Mouse (Mus musculus) bone marrow macrophage, adult 2 months (primary cell): ENCODE results near the gene Tfap2a. TPM values are rescaled to one million over a fixed set of nuclear protein-coding genes. Genes with fewer than 3 reads are reported as not detected.

Experiments used
- H3K27ac ChIP-seq: 2 replicates; pipeline ENCODE4 v1.5.1; 2012; ENCODE audit warnings: low read depth, low read length; ENCODE audit not compliant: insufficient read depth
- H3K4me1 ChIP-seq: 2 replicates; pipeline ENCODE4 v1.6.1; 2012; ENCODE audit warnings: low read length; ENCODE audit not compliant: control insufficient read depth, insufficient read depth
- H3K4me3 ChIP-seq: 2 replicates; pipeline ENCODE4 v1.5.1; 2012; ENCODE audit warnings: mild to moderate bottlenecking, low read length, moderate library complexity; ENCODE audit not compliant: insufficient read depth
- CTCF ChIP-seq: IDR thresholded peaks from 2 replicates; pipeline ENCODE4 v1.5.1; 2012; ENCODE audit warnings: low read depth, mild to moderate bottlenecking, low read length, moderate library complexity
- POLR2A ChIP-seq: IDR thresholded peaks from 2 replicates; pipeline ENCODE4 v1.6.1; 2012; ENCODE audit warnings: mild to moderate bottlenecking, low read depth, low read length, borderline replicate concordance
- polyA plus RNA-seq: library from polyadenylated mRNA; stranded (reverse); fragments of >200 nt; gene quantifications from 2 replicates; pipeline ENCODE4 v1.2.4, GENCODE M21; 2012; ENCODE audit not compliant: missing spikeins, insufficient read depth, insufficient read length

The Tfap2a gene
- polyA plus RNA-seq, 1 experiment, result not detected

- TF ChIP-seq POLR2A (no peak), CTCF (no peak)
- no peak overlapping the region for H3K27ac ChIP-seq
These were observed 24.5 kb downstream of the Tfap2a start for GRCm38 (mm10) chr13:40713681-40714080.

GRCm38 (mm10) chr13:40713241-40713640 is 24.9 kb downstream of the Tfap2a start:
- no peak for TF ChIP-seq CTCF
- no peak for TF ChIP-seq POLR2A
- H3K4me3 ChIP-seq, result no peak overlapping the region
- H3K27ac ChIP-seq, result no peak overlapping the region
- H3K4me1 ChIP-seq, result no peaks in the 10 kb centered on the region

More at GRCm38 (mm10) chr13:40713681-40714080, 24.5 kb downstream of the Tfap2a start:
- Histone ChIP-seq H3K4me1 (no peaks in the 10 kb centered on the region), H3K4me3 (no peak overlapping the region)

GRCm38 (mm10) chr13:40712526-40712832 is 25.7 kb downstream of the Tfap2a start:
- H3K4me1 ChIP-seq, result no peaks in the 10 kb centered on the region
- no peak overlapping the region for H3K4me3 ChIP-seq
- H3K27ac ChIP-seq, result no peak overlapping the region
- no peak for TF ChIP-seq CTCF
- no peak for TF ChIP-seq POLR2A

GRCm38 (mm10) chr13:40711661-40712525 is 26.3 kb downstream of the Tfap2a start:
- Histone ChIP-seq H3K27ac (no peak overlapping the region), H3K4me3 (no peak overlapping the region), H3K4me1 (no peaks in the 10 kb centered on the region)
- TF ChIP-seq POLR2A, result no peak
- no peak for TF ChIP-seq CTCF

- Histone ChIP-seq H3K27ac (no peak overlapping the region), H3K4me1 (no peaks in the 10 kb centered on the region), H3K4me3 (no peak overlapping the region)
- TF ChIP-seq POLR2A (no peak), CTCF (no peak)
These were observed 28.2 kb downstream of the Tfap2a start for GRCm38 (mm10) chr13:40710062-40710342.

GRCm38 (mm10) chr13:40709321-40710061 is 28.7 kb downstream of the Tfap2a start:
- no peak for TF ChIP-seq POLR2A
- TF ChIP-seq CTCF, result no peak
- Histone ChIP-seq H3K4me3 (no peak overlapping the region), H3K27ac (no peak overlapping the region), H3K4me1 (no peaks in the 10 kb centered on the region)

- no peak overlapping the region for H3K27ac ChIP-seq
- no peaks in the 10 kb centered on the region for H3K4me1 ChIP-seq
- H3K4me3 ChIP-seq, result no peak overlapping the region
- no peak for TF ChIP-seq POLR2A
These were observed 29.3 kb downstream of the Tfap2a start for GRCm38 (mm10) chr13:40708913-40709312.

- no peak for TF ChIP-seq CTCF
- TF ChIP-seq POLR2A, result no peak
- no peaks in the 10 kb centered on the region for H3K4me1 ChIP-seq
- H3K27ac ChIP-seq, result no peak overlapping the region
- H3K4me3 ChIP-seq, result no peak overlapping the region
These were observed 29.9 kb downstream of the Tfap2a start for GRCm38 (mm10) chr13:40708271-40708670.

- Histone ChIP-seq H3K4me1 (no peaks in the 10 kb centered on the region), H3K4me3 (no peak overlapping the region), H3K27ac (no peak overlapping the region)
- TF ChIP-seq POLR2A, result no peak
- TF ChIP-seq CTCF, result no peak
These were observed 30.5 kb downstream of the Tfap2a start for GRCm38 (mm10) chr13:40707646-40708045.

- TF ChIP-seq CTCF (no peak), POLR2A (no peak)
These were observed 31.6 kb downstream of the Tfap2a start for GRCm38 (mm10) chr13:40706612-40707011.

More at GRCm38 (mm10) chr13:40706612-40707011, 31.6 kb downstream of the Tfap2a start:
- H3K4me1 ChIP-seq, result no peaks in the 10 kb centered on the region
- no peak overlapping the region for H3K4me3 ChIP-seq
- H3K27ac ChIP-seq, result no peak overlapping the region
